Mouse (Mus musculus) CH12.LX (cell line): ENCODE results near the gene Shisa2. TPM values are rescaled to one million over a fixed set of nuclear protein-coding genes. Genes with fewer than 3 reads are reported as not detected.

Source experiments
- DNase-seq: peaks from one replicate; pipeline ENCODE4 v3.0.0-alpha.2; 2013; ENCODE audit errors: extremely low read depth
- H3K27ac ChIP-seq: 2 replicates; pipeline ENCODE4 v1.5.1; 2012; ENCODE audit warnings: low read depth, mild to moderate bottlenecking, control low read depth, moderate library complexity; ENCODE audit not compliant: insufficient read depth
- H3K27me3 ChIP-seq: replicated peaks from 2 replicates; pipeline ENCODE3; 2012; ENCODE audit warnings: inconsistent platforms
- H3K36me3 ChIP-seq, 2 experiments: replicated peaks in 1 of 2; 2 replicates each; pipeline versions ENCODE3 to v1.6.1; 2012; ENCODE audit warnings: inconsistent platforms in 1 of 2, low read length in 1 of 2, mild to moderate bottlenecking in 1 of 2, mixed read lengths in 1 of 2, moderate library complexity in 1 of 2; ENCODE audit not compliant: control insufficient read depth in 1 of 2, insufficient read depth in 1 of 2
- H3K4me1 ChIP-seq, 2 experiments: 2 replicates each; pipeline ENCODE4 v1.6.1; 2012; ENCODE audit warnings: inconsistent platforms in 1 of 2, moderate library complexity in 1 of 2; ENCODE audit not compliant: insufficient read depth in 2 of 2, control insufficient read depth in 1 of 2
- H3K4me2 ChIP-seq: 2 replicates; pipeline ENCODE4 v1.6.1; 2012; ENCODE audit warnings: low read depth, mild to moderate bottlenecking, control low read depth; ENCODE audit not compliant: poor library complexity, insufficient read depth, severe bottlenecking
- H3K4me3 ChIP-seq, 3 experiments: fragments of 150-350 bp in 1 of 3; sonication (generic) in 1 of 3; replicated peaks in 1 of 3; 2 replicates each; pipeline versions ENCODE3 to v1.5.1; 2011 to 2012; ENCODE audit warnings: low read depth in 2 of 3, low read length in 2 of 3, mild to moderate bottlenecking in 2 of 3, moderate library complexity in 2 of 3, control low read depth in 1 of 3, improper control_type of control experiment in 1 of 3, inconsistent platforms in 1 of 3, mixed read lengths in 1 of 3; ENCODE audit not compliant: poor library complexity in 1 of 3
- H3K79me2 ChIP-seq: replicated peaks from 2 replicates; pipeline ENCODE4 v1.6.1; 2012; ENCODE audit warnings: mild to moderate bottlenecking, moderate library complexity; ENCODE audit not compliant: control insufficient read depth, poor library complexity, insufficient read depth, severe bottlenecking; ENCODE audit errors: extremely low read depth
- H3K9ac ChIP-seq: 2 replicates; pipeline ENCODE4 v1.6.1; 2012; ENCODE audit warnings: low read depth, mild to moderate bottlenecking, control low read depth, moderate library complexity; ENCODE audit not compliant: insufficient read depth
- H3K9me3 ChIP-seq: replicated peaks from 2 replicates; pipeline ENCODE3; 2012; ENCODE audit warnings: low read length, inconsistent platforms, mixed read lengths
- CHD1 ChIP-seq: IDR thresholded peaks from 2 replicates; pipeline ENCODE4 v1.6.1; 2012; ENCODE audit warnings: low read depth, low read length, improper control_type of control experiment, inconsistent platforms
- E2F4 ChIP-seq: IDR thresholded peaks from 2 replicates; pipeline ENCODE4 v1.6.1; 2011; ENCODE audit warnings: low read depth, low read length, improper control_type of control experiment; ENCODE audit not compliant: insufficient replicate concordance
- EP300 ChIP-seq: IDR thresholded peaks from 2 replicates; pipeline ENCODE4 v1.6.1; 2011; ENCODE audit warnings: low read length, improper control_type of control experiment
- ETS1 ChIP-seq: conservative IDR thresholded peaks from 2 replicates; pipeline ENCODE4 v1.6.1; 2012; ENCODE audit warnings: low read depth, mild to moderate bottlenecking, inconsistent platforms, low read length, improper control_type of control experiment, moderate library complexity
- JUN ChIP-seq: IDR thresholded peaks from 2 replicates; pipeline ENCODE4 v1.6.1; 2011; ENCODE audit warnings: low read depth, mild to moderate bottlenecking, low read length, improper control_type of control experiment, moderate library complexity; ENCODE audit not compliant: insufficient read depth
- MEF2A ChIP-seq: IDR thresholded peaks from 2 replicates; pipeline ENCODE4 v1.6.1; 2014; ENCODE audit warnings: low read depth, mild to moderate bottlenecking, inconsistent platforms, low read length, improper control_type of control experiment, borderline replicate concordance
- MXI1 ChIP-seq: IDR thresholded peaks from 2 replicates; pipeline ENCODE4 v1.6.1; 2011; ENCODE audit warnings: mild to moderate bottlenecking, low read depth, low read length, improper control_type of control experiment
- MYC ChIP-seq: IDR thresholded peaks from 2 replicates; pipeline ENCODE4 v1.6.1; 2011; ENCODE audit warnings: low read depth, mild to moderate bottlenecking, improper control_type of control experiment, low read length
- NRF1 ChIP-seq: IDR thresholded peaks from 2 replicates; pipeline ENCODE4 v1.6.1; 2014; ENCODE audit warnings: low read depth, mild to moderate bottlenecking, inconsistent platforms, low read length, improper control_type of control experiment, moderate library complexity
- POLR2A ChIP-seq: IDR thresholded peaks from 2 replicates; pipeline ENCODE4 v1.6.1; 2011; ENCODE audit warnings: low read depth, mild to moderate bottlenecking, improper control_type of control experiment, low read length
- RAD21 ChIP-seq: IDR thresholded peaks from 2 replicates; pipeline ENCODE4 v1.6.1; 2011; ENCODE audit warnings: low read depth, mild to moderate bottlenecking, low read length, improper control_type of control experiment, moderate library complexity
- TBP ChIP-seq: conservative IDR thresholded peaks from 2 replicates; pipeline ENCODE4 v1.6.1; 2011; ENCODE audit warnings: low read depth, low read length, improper control_type of control experiment
- TCF12 ChIP-seq: IDR thresholded peaks from 2 replicates; pipeline ENCODE4 v1.6.1; 2014; ENCODE audit warnings: low read depth, mild to moderate bottlenecking, inconsistent platforms, low read length, improper control_type of control experiment
- USF2 ChIP-seq: conservative IDR thresholded peaks from 2 replicates; pipeline ENCODE4 v1.6.1; 2011; ENCODE audit warnings: low read depth, low read length, improper control_type of control experiment
- ZKSCAN1 ChIP-seq: IDR thresholded peaks from 2 replicates; pipeline ENCODE4 v1.6.1; 2012; ENCODE audit warnings: low read depth, inconsistent platforms, low read length, improper control_type of control experiment, borderline replicate concordance
- ZNF384 ChIP-seq: IDR thresholded peaks from 2 replicates; pipeline ENCODE4 v1.6.1; 2012; ENCODE audit warnings: low read depth, low read length, improper control_type of control experiment, inconsistent platforms
- dilution Hi-C: fragments of 300-500 bp; cut with MboI; formaldehyde crosslinking; loops from 2 replicates; pipeline ENCODE4 v1.14.3; 2020; ENCODE audit warnings: low sequenced_read_pairs; ENCODE audit not compliant: extremely low pct_unique_long_range_greater_than_20kb, extremely low pct_ligation_motif_present
- in situ Hi-C: fragments of 300-500 bp; cut with MboI; formaldehyde crosslinking; loops from 3 replicates; pipeline ENCODE4 v1.14.3; 2019; ENCODE audit warnings: low sequenced_read_pairs, low pct_ligation_motif_present, low pct_unique_long_range_greater_than_20kb, mixed read lengths
- polyA plus RNA-seq: library from polyadenylated mRNA; unstranded; fragments of >175 nt; gene quantifications from 2 replicates; pipeline ENCODE4 v1.2.1, GENCODE M21; 2012; ENCODE audit warnings: low read depth; ENCODE audit not compliant: insufficient read length
- total RNA-seq, 2 experiments: library from RNA; depleted of rRNA; stranded (reverse); fragments of 300-350 nt in 1 of 2; fragments of >200 nt in 1 of 2; gene quantifications; 2 replicates each; pipeline ENCODE4 v1.2.3; 2012 to 2014

The Shisa2 gene
- total and polyA plus RNA-seq, 3 experiments, result 0.08 to 0.36 (median 0.21) TPM

DNA sequence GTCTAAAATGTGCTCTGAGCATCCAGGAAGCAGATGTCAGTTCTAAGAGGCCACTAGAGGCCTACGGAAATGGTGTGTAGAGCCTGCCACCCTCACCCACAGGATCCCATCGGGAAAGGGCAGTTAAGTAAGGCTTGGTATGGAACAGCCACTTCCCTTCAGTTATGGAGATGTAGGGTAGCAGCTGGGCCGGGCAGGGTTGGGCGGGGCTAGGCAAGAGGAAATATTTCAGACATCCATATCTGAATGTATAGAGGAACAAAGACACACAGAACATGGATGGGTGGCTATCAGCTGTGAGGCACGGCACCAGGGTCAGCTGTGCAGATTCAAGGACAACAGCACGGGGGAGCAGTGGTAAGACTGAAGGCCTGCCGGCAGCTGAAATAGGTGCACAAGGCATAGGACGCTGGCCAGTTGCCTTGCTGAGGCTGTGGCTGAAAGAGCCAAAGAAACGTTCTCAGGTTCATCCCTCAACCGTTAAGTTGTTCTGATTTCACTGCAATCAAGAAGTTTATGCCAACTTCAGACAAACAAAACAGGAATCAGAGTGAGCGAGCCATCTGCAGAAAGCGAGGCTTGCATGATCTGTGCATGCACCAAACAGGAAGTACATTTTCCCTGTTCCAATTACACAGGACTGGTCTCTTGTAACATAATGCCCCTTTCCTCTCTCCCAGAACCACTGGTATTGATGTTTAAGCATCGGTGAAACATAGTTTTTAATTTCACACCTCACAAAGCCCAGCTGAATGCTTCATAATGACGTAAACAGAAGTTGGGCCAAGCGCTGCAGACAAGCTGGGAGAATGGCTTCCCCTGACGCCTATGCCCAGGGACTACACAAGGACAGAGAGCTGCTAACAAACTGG is 22.0 kb downstream of the Shisa2 start:
- TF ChIP-seq USF2 (no peak), MXI1 (no peak), ZKSCAN1 (no peak)
- TF ChIP-seq, all 38 proteins: peak for 0
- Histone ChIP-seq H3K4me3 (no peak overlapping the region), H3K9me3 (no peaks in the 10 kb centered on the region), H3K9ac (no peak overlapping the region), H3K27ac (no peak overlapping the region), H3K4me1 (peaks cover 12 to 14% of the 10 kb centered on the region in 2 experiments; a peak in 3 of 4 replicates), H3K79me2 (no peaks in the 10 kb centered on the region), H3K27me3 (no peaks in the 10 kb centered on the region), H3K4me2 (no peak overlapping the region), H3K36me3 (no peaks in the 10 kb centered on the region)
- dilution Hi-C loops (no loop called here), in situ Hi-C loops (no loop called here)
- DNase-seq, result no peak

DNA sequence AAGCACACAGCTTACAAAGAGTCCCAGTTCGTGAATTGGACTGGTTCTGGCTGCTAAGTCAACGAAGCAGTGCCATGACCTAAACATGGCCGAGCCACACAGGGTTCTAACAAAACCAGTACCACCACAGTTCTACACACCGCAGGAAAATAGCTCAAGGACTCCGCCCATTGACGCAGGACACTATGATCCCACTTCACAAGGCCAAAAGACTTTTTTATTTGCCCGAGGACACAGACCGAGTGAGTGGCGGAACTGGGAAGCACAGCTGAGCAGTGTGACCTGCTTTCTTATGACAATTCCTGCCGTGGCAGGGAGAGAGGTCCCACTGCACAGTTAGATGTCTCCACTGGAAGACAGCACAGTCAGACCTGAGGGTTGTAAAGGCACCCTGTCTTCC is 23.5 kb downstream of the Shisa2 start:
- no peaks in the 10 kb centered on the region for H3K36me3 ChIP-seq
- H3K27me3 ChIP-seq, result no peaks in the 10 kb centered on the region
- in situ Hi-C loops, result no loop called here

DNA sequence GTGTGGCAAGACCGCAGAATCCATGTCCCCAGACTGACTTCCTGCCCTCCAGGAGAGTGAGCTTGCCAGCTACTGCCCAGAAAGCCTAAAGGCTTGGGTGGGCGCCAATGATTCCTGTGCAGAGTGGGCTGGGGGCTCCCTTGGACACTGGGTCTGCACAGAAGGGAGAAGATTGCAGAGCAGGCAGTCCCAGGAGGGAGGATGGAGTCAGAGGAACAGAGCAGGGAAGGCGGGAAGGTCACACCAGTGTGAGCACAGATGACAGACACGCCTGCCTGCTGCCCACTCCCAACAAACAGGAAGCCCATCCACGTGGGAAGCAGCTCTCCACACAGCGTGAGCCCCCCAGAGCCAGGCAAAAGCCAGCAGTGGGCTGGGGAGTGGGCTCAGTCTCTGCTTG is 24.2 kb downstream of the Shisa2 start:
- Histone ChIP-seq H3K27ac (no peak overlapping the region), H3K27me3 (no peaks in the 10 kb centered on the region), H3K9me3 (no peaks in the 10 kb centered on the region), H3K4me3 (no peak overlapping the region), H3K36me3 (no peaks in the 10 kb centered on the region), H3K79me2 (no peaks in the 10 kb centered on the region), H3K9ac (no peak overlapping the region), H3K4me1 (peaks cover 0 to 3% of the 10 kb centered on the region in 2 experiments; a peak in 2 of 4 replicates), H3K4me2 (no peak overlapping the region)
- in situ Hi-C loops (no loop called here), dilution Hi-C loops (no loop called here)
- TF ChIP-seq MEF2A (no peak), TBP (no peak), POLR2A (no peak), MYC (no peak), RAD21 (no peak), NRF1 (no peak), TCF12 (no peak), MXI1 (no peak), JUN (no peak)
- DNase-seq, result no peak

More for the DNA sequence above, 23.5 kb downstream of the Shisa2 start:
- dilution Hi-C loops, result no loop called here
- H3K4me2 ChIP-seq, result no peak overlapping the region
- TF ChIP-seq CHD1 (no peak), ZNF384 (no peak), POLR2A (no peak), EP300 (no peak), RAD21 (no peak), TCF12 (no peak), MYC (no peak), E2F4 (no peak), ETS1 (no peak)
- TF ChIP-seq, all 38 proteins: peak for 0
- Histone ChIP-seq H3K9ac (no peak overlapping the region), H3K4me1 (peaks cover 5 to 9% of the 10 kb centered on the region in 2 experiments; a peak in 3 of 4 replicates), H3K9me3 (no peaks in the 10 kb centered on the region), H3K4me3 (no peak overlapping the region), H3K79me2 (no peaks in the 10 kb centered on the region), H3K27ac (no peak overlapping the region)
- DNase-seq, result no peak
